ENCODE assay signal across 8 mouse cellular contexts in the genomic region with DNA sequence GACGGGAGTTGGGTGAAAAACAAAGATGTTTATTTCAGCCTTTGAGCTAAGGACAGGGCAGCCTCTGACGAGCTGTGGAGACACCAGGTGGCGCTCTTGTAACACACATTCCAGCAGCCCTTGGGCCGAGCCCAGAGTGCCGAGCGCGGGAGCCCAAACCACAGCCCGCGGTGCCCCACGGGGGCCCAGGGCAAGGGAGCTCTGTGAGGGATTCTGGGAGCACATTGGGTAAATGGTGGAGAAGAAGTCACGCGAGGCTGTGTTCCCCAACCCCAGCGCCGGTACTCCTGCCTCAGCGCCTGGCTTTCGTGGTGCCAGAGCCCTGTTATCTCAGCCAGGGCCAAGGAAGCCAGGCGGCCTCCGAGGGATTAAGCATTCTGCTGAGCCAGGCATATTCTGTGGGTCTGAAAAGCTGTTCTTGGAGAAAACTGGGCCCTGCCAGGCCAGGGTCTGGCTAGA. TPM values are rescaled to one million over a fixed set of nuclear protein-coding genes. Genes with fewer than 3 reads are reported as not detected.
DNase-seq lines count a peak whose midpoint lies in the region; ATAC-seq lines count a peak whose summit lies in the region.

No protein-coding gene starts in this region.

- H3K27ac ChIP-seq in heart, embryonic 11.5 days (ENCODE audit: low read depth, low read length) = peak overlapping the region; percentile 79
- H3K27ac ChIP-seq in kidney, embryonic 15.5 days = peak overlapping the region; percentile 76

- 2% methylated on average over 18 of the region's 18 CpGs for WGBS in heart, embryonic 11.5 days (ENCODE audit: insufficient replicate concordance)
- WGBS in kidney, embryonic 15.5 days = 4% methylated on average over 18 of the region's 18 CpGs

- H3K9me3 ChIP-seq in heart, embryonic 11.5 days (replicated peaks; ENCODE audit: control insufficient read depth, low read length) = no peaks in the 10 kb centered on the region
- no peaks in the 10 kb centered on the region for H3K9me3 ChIP-seq in kidney, embryonic 15.5 days (replicated peaks)

- DNase-seq in B cell, adult 2 months = peak; percentile 73 to 74
- DNase-seq in brain, adult 2 months (ENCODE audit: low read depth, low spot score) = peak; percentile 86
- DNase-seq in liver = peak; percentile 81
- peak; percentile 41 to 49 for DNase-seq in spleen, postnatal 36 days (ENCODE audit: low spot score in 2 of 2)

- ATAC-seq in erythroblast, adult 5-6 weeks (replicated peaks; ENCODE audit: low FRiP score, poor library complexity, severe bottlenecking) = peak; percentile 48; the same call in 1 of the 2 replicates
- peak; percentile 62 for ATAC-seq in heart, embryonic 11.5 days (replicated peaks; ENCODE audit: insufficient number of reproducible peaks, low FRiP score, low TSS enrichment)
- ATAC-seq in kidney, embryonic 15.5 days (replicated peaks; ENCODE audit: low FRiP score) = peak; percentile 86
- ATAC-seq in monocyte, adult 5-6 weeks (replicated peaks; ENCODE audit: insufficient number of reproducible peaks, low FRiP score, low TSS enrichment, poor library complexity, severe bottlenecking) = peak; percentile 60; the same call in 1 of the 2 replicates

- peak overlapping the region; percentile 66 for H3K4me2 ChIP-seq in heart, embryonic 11.5 days
- H3K4me2 ChIP-seq in kidney, embryonic 15.5 days = peak overlapping the region; percentile 66

- peak overlapping the region; percentile 30 for H3K4me3 ChIP-seq in heart, embryonic 11.5 days (ENCODE audit: low read depth, low read length)
- H3K4me3 ChIP-seq in kidney, embryonic 15.5 days (replicated peaks) = peak overlapping the region; percentile 31

- no peaks in the 10 kb centered on the region for H3K27me3 ChIP-seq in heart, embryonic 11.5 days (ENCODE audit: control insufficient read depth, insufficient read depth, low read length)
- H3K27me3 ChIP-seq in kidney, embryonic 15.5 days = no peaks in the 10 kb centered on the region

- peaks cover 21% of the 10 kb centered on the region for H3K4me1 ChIP-seq in heart, embryonic 11.5 days (ENCODE audit: control insufficient read depth, insufficient read depth, low read length)
- peaks cover 27% of the 10 kb centered on the region for H3K4me1 ChIP-seq in kidney, embryonic 15.5 days

- peak overlapping the region; percentile 68 for H3K9ac ChIP-seq in heart, embryonic 11.5 days (ENCODE audit: low read depth, low read length)
- peak overlapping the region; percentile 49; the same call in 1 of the 2 replicates for H3K9ac ChIP-seq in kidney, embryonic 15.5 days

- no peaks in the 10 kb centered on the region for H3K36me3 ChIP-seq in heart, embryonic 11.5 days (ENCODE audit: control insufficient read depth, insufficient read depth, low read length)
- no peaks in the 10 kb centered on the region for H3K36me3 ChIP-seq in kidney, embryonic 15.5 days

RNA-seq across cellular contexts. Expression of a gene that starts 47.8 kb away (rescaled TPM):
- total RNA-seq in erythroblast, adult 5-6 weeks (2015; ENCODE audit: low replicate concordance) = not detected in 2 replicates
- not detected in 2 replicates for total RNA-seq in erythroblast, adult 5-6 weeks (2017; ENCODE audit: low replicate concordance)
- polyA plus RNA-seq in heart, embryonic 11.5 days (2014; fragmentation: Nextera tagmentation; extraction: Ambion mirVana) = 9.2 and 12.1 TPM in 2 replicates
- polyA plus RNA-seq in kidney, embryonic 15.5 days (2015; fragmentation: Nextera tagmentation; extraction: Ambion mirVana) = 5.8 and 6.5 TPM in 2 replicates
- total RNA-seq in monocyte, adult 5-6 weeks (2017) = not detected in 3 replicates

RNA-seq across cellular contexts. Expression of a gene that starts 59.5 kb away (rescaled TPM):
- not detected in 2 replicates for total RNA-seq in erythroblast, adult 5-6 weeks (2015; ENCODE audit: low replicate concordance)
- not detected in 2 replicates for total RNA-seq in erythroblast, adult 5-6 weeks (2017; ENCODE audit: low replicate concordance)
- 1.2 and 2.4 TPM in 2 replicates for polyA plus RNA-seq in heart, embryonic 11.5 days (2014; fragmentation: Nextera tagmentation; extraction: Ambion mirVana)
- polyA plus RNA-seq in kidney, embryonic 15.5 days (2015; fragmentation: Nextera tagmentation; extraction: Ambion mirVana) = 7.1 and 8.2 TPM in 2 replicates
- 0.11 TPM in 1 of 3 replicates, not detected in the others for total RNA-seq in monocyte, adult 5-6 weeks (2017)

Comparison
In these comparisons a context has a peak if more than half of its experiments do, and no peak if none do; other contexts are left out.
1. Peak in every context shown above with its lines: DNase-seq, ATAC-seq, H3K4me3 ChIP-seq and H3K27ac ChIP-seq.